Mouse (Mus musculus): ENCODE data around the gene Gm49368.

DNA sequence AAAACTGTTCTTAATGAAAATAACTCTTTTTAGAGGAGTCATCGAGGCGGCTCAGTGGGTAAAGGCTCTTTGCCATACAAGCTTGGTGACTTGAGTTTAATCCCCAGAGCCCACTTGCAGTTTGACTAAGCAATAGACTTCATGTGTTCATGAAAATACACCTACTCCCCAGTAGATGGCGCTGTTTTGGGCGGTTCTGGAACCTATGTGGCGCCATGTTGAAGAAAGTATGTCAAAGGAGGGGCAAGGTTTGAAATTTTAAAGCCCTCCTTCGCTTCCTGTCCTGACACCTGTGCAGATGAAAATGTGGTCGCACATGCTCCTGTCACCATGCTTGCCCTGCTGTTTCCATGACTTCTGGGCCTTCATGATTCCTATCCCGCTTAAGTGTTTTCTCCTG lies 39.5 kb upstream of the Gm49368 start:
- TF ChIP-seq EP300 (IDR thresholded peaks at IDR 0.05; ENCODE audit: low read depth) (no peak), CTCF (IDR thresholded peaks at IDR 0.05; ENCODE audit: low read depth) (no peak; the same call in 1 of the 2 replicates)

Measured in heart, postnatal 0 days (tissue).